Mouse (Mus musculus): Measurements from ENCODE around the gene Iqgap1. TPM values are rescaled to one million over a fixed set of nuclear protein-coding genes. Genes with fewer than 3 reads are reported as not detected.

The Iqgap1 gene
- polyA plus RNA-seq, 1 experiment = 62.3 TPM

- peaks cover 21% of the 10 kb centered on the region for H3K4me1 ChIP-seq (ENCODE audit: control insufficient read depth, insufficient read depth, low read length)
- 26% methylated on average over 6 of the region's 6 CpGs for WGBS
- TF ChIP-seq POLR2A (IDR thresholded peaks at IDR 0.05; ENCODE audit: borderline replicate concordance, control insufficient read depth, low read depth, low read length) (no peak), CTCF (IDR thresholded peaks at IDR 0.05; ENCODE audit: control insufficient read depth, insufficient read depth, low read length) (no peak)
- peak overlapping the region; percentile 77 for H3K27ac ChIP-seq (ENCODE audit: control insufficient read depth, insufficient read depth, low read depth, low read length, poor library complexity)
- H3K4me3 ChIP-seq (replicated peaks; ENCODE audit: control insufficient read depth, low read depth, low read length) = no peak overlapping the region
Observed at GRCm38 (mm10) chr7:80778376-80778775, 47.4 kb downstream of the Iqgap1 start.

GRCm38 (mm10) chr7:80777151-80777550 is 48.6 kb downstream of the Iqgap1 start:
- TF ChIP-seq POLR2A (IDR thresholded peaks at IDR 0.05; ENCODE audit: borderline replicate concordance, control insufficient read depth, low read depth, low read length) = no peak
- TF ChIP-seq CTCF (IDR thresholded peaks at IDR 0.05; ENCODE audit: control insufficient read depth, insufficient read depth, low read length) = no peak
- no peak overlapping the region for H3K4me3 ChIP-seq (replicated peaks; ENCODE audit: control insufficient read depth, low read depth, low read length)
- H3K4me1 ChIP-seq (ENCODE audit: control insufficient read depth, insufficient read depth, low read length) = peaks cover 16% of the 10 kb centered on the region
- 0 out of 2 replicates have a peak overlapping the region, but pooled peaks have one; percentile 2 for H3K27ac ChIP-seq (ENCODE audit: control insufficient read depth, insufficient read depth, low read depth, low read length, poor library complexity)
- 81% methylated on average over 8 of the region's 8 CpGs for WGBS

DNA sequence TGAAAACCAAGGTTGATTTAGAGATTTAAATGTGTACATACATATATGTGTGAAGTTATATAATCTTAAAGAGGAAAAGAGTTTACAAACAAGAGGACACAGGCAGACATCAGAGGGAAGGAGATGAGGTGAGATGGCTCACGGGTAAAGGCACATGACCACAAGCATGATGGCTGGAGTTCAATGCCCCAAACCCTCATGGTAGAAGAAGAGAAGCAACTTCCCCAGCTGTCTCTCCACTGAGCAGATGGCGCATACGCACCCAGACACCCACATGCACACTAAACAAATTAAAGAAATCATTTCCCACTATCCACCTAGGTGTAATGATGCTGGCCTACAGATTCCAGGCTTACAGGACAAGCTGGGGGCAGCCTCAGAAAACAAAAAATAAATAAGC is 49.7 kb downstream of the Iqgap1 start:
- WGBS = 61% methylated on average over 3 of the region's 3 CpGs
- Histone ChIP-seq H3K4me3 (replicated peaks; ENCODE audit: control insufficient read depth, low read depth, low read length) (no peak overlapping the region), H3K27ac (ENCODE audit: control insufficient read depth, insufficient read depth, low read depth, low read length, poor library complexity) (peak overlapping the region; percentile 19; the same call in 1 of the 2 replicates), H3K4me1 (ENCODE audit: control insufficient read depth, insufficient read depth, low read length) (peaks cover 14% of the 10 kb centered on the region)
- no peak for TF ChIP-seq POLR2A (IDR thresholded peaks at IDR 0.05; ENCODE audit: borderline replicate concordance, control insufficient read depth, low read depth, low read length)
- TF ChIP-seq CTCF (IDR thresholded peaks at IDR 0.05; ENCODE audit: control insufficient read depth, insufficient read depth, low read length) = no peak

- peaks cover 14% of the 10 kb centered on the region for H3K4me1 ChIP-seq (ENCODE audit: control insufficient read depth, insufficient read depth, low read length)
- WGBS = 47% methylated on average over 10 of the region's 10 CpGs
- H3K27ac ChIP-seq (ENCODE audit: control insufficient read depth, insufficient read depth, low read depth, low read length, poor library complexity) = no peak overlapping the region; the same call in 1 of the 2 replicates
Observed at GRCm38 (mm10) chr7:80775448-80775904, 50.3 kb downstream of the Iqgap1 start.

GRCm38 (mm10) chr7:80774615-80775447 is 50.9 kb downstream of the Iqgap1 start:
- peaks cover 13% of the 10 kb centered on the region for H3K4me1 ChIP-seq (ENCODE audit: control insufficient read depth, insufficient read depth, low read length)
- no peak overlapping the region for H3K4me3 ChIP-seq (replicated peaks; ENCODE audit: control insufficient read depth, low read depth, low read length)
- WGBS = 67% methylated on average over 15 of the region's 15 CpGs
- TF ChIP-seq POLR2A (IDR thresholded peaks at IDR 0.05; ENCODE audit: borderline replicate concordance, control insufficient read depth, low read depth, low read length) = no peak
- no peak for TF ChIP-seq CTCF (IDR thresholded peaks at IDR 0.05; ENCODE audit: control insufficient read depth, insufficient read depth, low read length)
- H3K27ac ChIP-seq (ENCODE audit: control insufficient read depth, insufficient read depth, low read depth, low read length, poor library complexity) = no peak overlapping the region; the same call in 1 of the 2 replicates

More at GRCm38 (mm10) chr7:80775448-80775904, 50.3 kb downstream of the Iqgap1 start:
- TF ChIP-seq CTCF (IDR thresholded peaks at IDR 0.05; ENCODE audit: control insufficient read depth, insufficient read depth, low read length) = no peak
- TF ChIP-seq POLR2A (IDR thresholded peaks at IDR 0.05; ENCODE audit: borderline replicate concordance, control insufficient read depth, low read depth, low read length) = no peak
- no peak overlapping the region for H3K4me3 ChIP-seq (replicated peaks; ENCODE audit: control insufficient read depth, low read depth, low read length)

DNA sequence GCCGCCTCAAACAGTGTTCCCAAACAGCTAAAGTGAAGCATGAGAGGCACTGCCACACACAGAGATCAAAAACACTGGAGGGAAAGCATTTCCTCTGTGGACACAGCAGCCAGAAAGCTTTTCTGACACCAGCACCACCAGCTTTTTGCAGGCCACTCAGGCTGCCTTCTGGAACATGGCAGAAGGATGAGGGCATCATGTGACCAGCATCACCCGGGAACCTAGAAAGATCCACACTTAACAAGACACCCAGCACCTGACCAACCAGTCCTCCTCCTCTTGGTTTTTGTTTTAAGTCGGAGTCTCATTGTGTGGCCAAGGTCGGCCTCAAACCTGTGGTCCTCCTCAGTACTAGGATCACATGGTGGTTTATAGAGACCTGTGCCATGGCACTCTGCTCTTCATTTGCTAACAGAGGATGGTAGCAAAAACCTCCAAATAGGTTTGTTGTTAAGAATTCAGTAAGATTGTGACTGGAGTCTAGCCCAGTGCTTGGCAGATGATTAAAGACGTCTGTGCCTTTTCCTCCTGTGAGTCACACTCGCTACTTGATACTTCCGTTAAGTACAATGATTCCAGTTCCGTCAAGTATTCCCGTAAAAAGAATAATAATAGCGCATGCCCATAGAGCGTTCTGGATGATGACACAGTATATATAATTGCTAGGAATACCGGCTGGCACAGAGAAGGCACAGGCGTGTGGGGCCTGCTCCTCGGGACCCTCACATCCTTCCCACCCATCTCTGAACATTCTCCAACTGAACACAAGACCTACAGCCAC is 51.8 kb downstream of the Iqgap1 start:
- Histone ChIP-seq H3K4me1 (ENCODE audit: control insufficient read depth, insufficient read depth, low read length) (peaks cover 14% of the 10 kb centered on the region), H3K27ac (ENCODE audit: control insufficient read depth, insufficient read depth, low read depth, low read length, poor library complexity) (no peak overlapping the region)
- TF ChIP-seq POLR2A (IDR thresholded peaks at IDR 0.05; ENCODE audit: borderline replicate concordance, control insufficient read depth, low read depth, low read length) = no peak
- TF ChIP-seq CTCF (IDR thresholded peaks at IDR 0.05; ENCODE audit: control insufficient read depth, insufficient read depth, low read length) = no peak

DNA sequence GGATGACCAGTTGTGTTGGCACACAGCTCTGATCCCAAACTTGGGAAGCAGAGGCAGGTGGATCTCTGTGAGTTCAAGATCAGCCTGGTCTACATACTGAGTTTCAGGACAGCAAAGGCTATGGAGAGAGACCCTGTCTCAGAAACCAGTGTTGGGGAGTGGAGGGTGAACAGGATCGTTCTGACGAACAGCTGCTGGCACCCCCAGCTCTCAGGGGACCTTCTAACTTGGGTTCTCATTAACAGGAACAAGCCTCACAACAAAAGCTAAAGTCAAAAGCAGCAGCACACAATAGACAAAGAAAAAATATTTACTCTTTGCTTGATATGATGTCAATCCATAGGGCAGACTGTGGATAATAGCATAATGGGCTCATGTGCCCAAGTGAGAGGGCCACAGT is 55.3 kb downstream of the Iqgap1 start:
- TF ChIP-seq POLR2A (IDR thresholded peaks at IDR 0.05; ENCODE audit: borderline replicate concordance, control insufficient read depth, low read depth, low read length) (no peak), CTCF (IDR thresholded peaks at IDR 0.05; ENCODE audit: control insufficient read depth, insufficient read depth, low read length) (no peak)
- no peak overlapping the region; the same call in 1 of the 2 replicates for H3K27ac ChIP-seq (ENCODE audit: control insufficient read depth, insufficient read depth, low read depth, low read length, poor library complexity)
- H3K4me1 ChIP-seq (ENCODE audit: control insufficient read depth, insufficient read depth, low read length) = peaks cover 13% of the 10 kb centered on the region
- H3K4me3 ChIP-seq (replicated peaks; ENCODE audit: control insufficient read depth, low read depth, low read length) = no peak overlapping the region
- WGBS = 73% methylated on average over 2 of the region's 2 CpGs

More for the DNA sequence above, 51.8 kb downstream of the Iqgap1 start:
- 81% methylated on average over 14 of the region's 14 CpGs for WGBS
- no peak overlapping the region for H3K4me3 ChIP-seq (replicated peaks; ENCODE audit: control insufficient read depth, low read depth, low read length)

DNA sequence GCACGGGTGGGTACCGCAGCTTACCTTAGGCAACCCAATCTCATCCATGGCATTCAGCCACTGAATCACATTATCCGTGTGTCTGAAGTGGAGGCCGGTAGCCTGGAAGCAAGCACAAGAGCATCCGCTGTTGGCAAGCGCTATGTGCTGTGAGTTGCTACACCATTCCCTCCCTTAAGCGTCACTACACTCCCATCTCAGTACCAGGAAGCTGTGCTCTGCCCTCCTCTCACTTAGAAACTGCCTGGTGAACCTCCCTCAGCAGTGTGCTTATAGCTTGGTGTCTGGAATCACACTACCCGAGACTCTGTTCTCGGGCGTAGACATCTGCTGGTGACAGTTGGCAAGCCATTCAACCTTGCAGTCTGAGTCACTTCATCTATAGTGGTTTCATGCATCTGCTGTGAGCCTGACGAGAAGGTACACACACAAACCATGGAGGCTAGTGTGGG is 58.9 kb downstream of the Iqgap1 start:
- WGBS = 80% methylated on average over 11 of the region's 11 CpGs
- H3K27ac ChIP-seq (ENCODE audit: control insufficient read depth, insufficient read depth, low read depth, low read length, poor library complexity) = peak overlapping the region; percentile 21; the same call in 1 of the 2 replicates
- H3K4me1 ChIP-seq (ENCODE audit: control insufficient read depth, insufficient read depth, low read length) = peaks cover 10% of the 10 kb centered on the region
- no peak overlapping the region for H3K4me3 ChIP-seq (replicated peaks; ENCODE audit: control insufficient read depth, low read depth, low read length)
- no peak for TF ChIP-seq CTCF (IDR thresholded peaks at IDR 0.05; ENCODE audit: control insufficient read depth, insufficient read depth, low read length)
- no peak for TF ChIP-seq POLR2A (IDR thresholded peaks at IDR 0.05; ENCODE audit: borderline replicate concordance, control insufficient read depth, low read depth, low read length)

Measured in bone marrow, adult 2 months (tissue).